Mouse (Mus musculus) spleen, adult 2 months (tissue): ENCODE results near the gene Lyzl6. TPM values are rescaled to one million over a fixed set of nuclear protein-coding genes. Genes with fewer than 3 reads are reported as not detected.
A peak's percentile ranks its signal among the peaks of the same experiment; 100 is the strongest.
"Not testable (repeated sequence)": the region's sequence is repeated elsewhere in the genome, so short reads cannot be mapped to it uniquely, and the experiment has no call there.

Experiments
- DNase-seq, 2 experiments: peaks; one replicate each; pipeline versions ENCODE4 v3.0.0 to v3.0.0-alpha.2; 2012 to 2021; ENCODE audit warnings: low spot score in 2 of 2, low read depth in 1 of 2
- H3K27ac ChIP-seq: fragments of 200-500 bp; 2 replicates; pipeline ENCODE4 v1.5.1; 2012; ENCODE audit warnings: low read length, inconsistent platforms; ENCODE audit not compliant: insufficient read depth
- H3K27me3 ChIP-seq: fragments of 200-500 bp; 2 replicates; pipeline ENCODE4 v1.6.1; 2012; ENCODE audit warnings: mild to moderate bottlenecking, moderate library complexity, low read length, inconsistent platforms; ENCODE audit not compliant: control insufficient read depth, insufficient read depth
- H3K36me3 ChIP-seq: fragments of 200-500 bp; 2 replicates; pipeline ENCODE4 v1.6.1; 2012; ENCODE audit warnings: mild to moderate bottlenecking, low read length, inconsistent platforms; ENCODE audit not compliant: control insufficient read depth, insufficient read depth
- H3K4me1 ChIP-seq: fragments of 200-500 bp; 2 replicates; pipeline ENCODE4 v1.6.1; 2011; ENCODE audit warnings: inconsistent platforms; ENCODE audit not compliant: control insufficient read depth, insufficient read depth, insufficient read length
- H3K4me3 ChIP-seq: fragments of 200-500 bp; 2 replicates; pipeline ENCODE4 v1.5.1; 2011; ENCODE audit warnings: mild to moderate bottlenecking, inconsistent platforms; ENCODE audit not compliant: insufficient read depth, insufficient read length; ENCODE audit errors: extremely low read depth
- CTCF ChIP-seq: fragments of 200-500 bp; IDR thresholded peaks from 2 replicates; pipeline ENCODE4 v1.5.1; 2011; ENCODE audit warnings: mild to moderate bottlenecking, inconsistent platforms; ENCODE audit not compliant: insufficient read depth, insufficient read length, insufficient replicate concordance; ENCODE audit errors: extremely low read depth
- POLR2A ChIP-seq: fragments of 200-500 bp; IDR thresholded peaks from 2 replicates; pipeline ENCODE4 v1.6.1; 2011; ENCODE audit warnings: low read depth, low read length, inconsistent platforms
- WGBS: fragments of 180-500 bp; shearing (Covaris S2); methylation state at CpG from one replicate; pipeline ENCODE4 v1.1.7; 2018; 5-methylcytosine and 5-hydroxymethylcytosine counted together
- polyA plus RNA-seq: library from polyadenylated mRNA; depleted of rRNA; stranded (reverse); fragments of >200 nt; gene quantifications from 2 replicates; pipeline ENCODE4 v1.2.3, GENCODE M21; 2012; rRNA removed

The Lyzl6 gene
- polyA plus RNA-seq: not detected in 2 replicates

GRCm38 (mm10) chr11:103638790-103639189, at the start of gene Lyzl6:
Gene Lyzl6 (minus strand): TSS chr11:103638890.
- no peak within 1 kb of the TSS for H3K27ac ChIP-seq
- TF ChIP-seq CTCF (no peak), POLR2A (no peak)
- DNase-seq: no peak
- H3K4me3 ChIP-seq: no peak within 1 kb of the TSS
- 76% methylated on average over 3 of the region's 3 CpGs for WGBS
- no peaks in the 10 kb centered on the region for H3K4me1 ChIP-seq
- no peaks in the 10 kb centered on the region for H3K36me3 ChIP-seq
- no peaks in the 10 kb centered on the region for H3K27me3 ChIP-seq

- TF ChIP-seq POLR2A: no peak
- no peak for TF ChIP-seq CTCF
- peaks cover 51% of the 10 kb centered on the region for H3K36me3 ChIP-seq
- no peak for DNase-seq
- H3K4me1 ChIP-seq: peaks cover 8% of the 10 kb centered on the region; the same call in 1 of the 2 replicates
- WGBS: 16% methylated on average over 6 of the region's 6 CpGs
- no peak overlapping the region for H3K4me3 ChIP-seq
- no peak overlapping the region for H3K27ac ChIP-seq
- no peaks in the 10 kb centered on the region for H3K27me3 ChIP-seq
Observed at GRCm38 (mm10) chr11:103686706-103687105, 48.0 kb upstream of the Lyzl6 start.

GRCm38 (mm10) chr11:103685261-103685736, 46.6 kb upstream of the Lyzl6 start:
- no peak overlapping the region; the same call in 1 of the 2 replicates for H3K27ac ChIP-seq
- WGBS: 50% methylated on average over 7 of the region's 7 CpGs
- no peaks in the 10 kb centered on the region for H3K27me3 ChIP-seq
- H3K4me1 ChIP-seq: peaks cover 6% of the 10 kb centered on the region; the same call in 1 of the 2 replicates
- H3K36me3 ChIP-seq: peaks cover 57% of the 10 kb centered on the region
- DNase-seq: no peak
- H3K4me3 ChIP-seq: no peak overlapping the region
- TF ChIP-seq CTCF (no peak), POLR2A (no peak)

GRCm38 (mm10) chr11:103683667-103684334, 45.1 kb upstream of the Lyzl6 start:
- Histone ChIP-seq H3K4me1 (no peaks in the 10 kb centered on the region), H3K27me3 (no peaks in the 10 kb centered on the region), H3K36me3 (peaks cover 66% of the 10 kb centered on the region), H3K4me3 (no peak overlapping the region), H3K27ac (no peak overlapping the region)
- WGBS: 93% methylated on average over 11 of the region's 11 CpGs
- no peak for TF ChIP-seq CTCF
- no peak for TF ChIP-seq POLR2A
- DNase-seq: no peak

GRCm38 (mm10) chr11:103677042-103677441, 38.4 kb upstream of the Lyzl6 start:
- H3K27me3 ChIP-seq: not testable (repeated sequence)
- peaks cover 29% of the 10 kb centered on the region for H3K36me3 ChIP-seq
- DNase-seq: peak in 1 of 2 experiments; percentile 34

GRCm38 (mm10) chr11:103675556-103675955, 36.9 kb upstream of the Lyzl6 start:
- H3K36me3 ChIP-seq: peaks cover 22% of the 10 kb centered on the region
- DNase-seq: peak; percentile 14 to 48
- H3K4me3 ChIP-seq: no peak overlapping the region
- no peak for TF ChIP-seq POLR2A
- peak; percentile 61; the same call in 1 of the 2 replicates for TF ChIP-seq CTCF
- H3K27ac ChIP-seq: no peak overlapping the region
- H3K27me3 ChIP-seq: no peaks in the 10 kb centered on the region
- no peaks in the 10 kb centered on the region for H3K4me1 ChIP-seq
- WGBS: 51% methylated on average over 3 of the region's 3 CpGs

More at GRCm38 (mm10) chr11:103677042-103677441, 38.4 kb upstream of the Lyzl6 start:
- H3K4me1 ChIP-seq, H3K27ac ChIP-seq, H3K4me3 ChIP-seq: not testable (repeated sequence)
- 56% methylated on average over 2 of the region's 2 CpGs for WGBS
- TF ChIP-seq CTCF: peak; percentile 29; the same call in 1 of the 2 replicates

GRCm38 (mm10) chr11:103666907-103667426, 28.3 kb upstream of the Lyzl6 start:
- Histone ChIP-seq H3K27me3 (no peaks in the 10 kb centered on the region), H3K4me1 (no peaks in the 10 kb centered on the region), H3K4me3 (no peak overlapping the region), H3K27ac (no peak overlapping the region), H3K36me3 (no peaks in the 10 kb centered on the region)
- no peak for DNase-seq
- WGBS: 59% methylated on average over 13 of the region's 13 CpGs
- TF ChIP-seq CTCF (no peak), POLR2A (no peak)
